Mouse (Mus musculus) heart, adult 2 months (tissue): ENCODE results near the gene Insm1.

ENCODE experiments used
- CTCF ChIP-seq: fragments of 200-600 bp; IDR thresholded peaks from 2 replicates; pipeline ENCODE4 v1.8.1; 2022; ENCODE audit warnings: antibody characterized with exemption, mild to moderate bottlenecking, moderate library complexity
- EP300 ChIP-seq: fragments of 200-500 bp; IDR thresholded peaks from 2 replicates; pipeline ENCODE4 v1.6.1; 2011; ENCODE audit warnings: low read depth, low read length, control low read depth; ENCODE audit not compliant: insufficient read depth
- POLR2A ChIP-seq: fragments of 200-500 bp; IDR thresholded peaks from 2 replicates; pipeline ENCODE4 v1.6.1; 2011; ENCODE audit warnings: mild to moderate bottlenecking, low read depth, low read length, control low read depth; ENCODE audit not compliant: insufficient read depth

GRCm38 (mm10) chr2:146222279-146223175 is 806 bp downstream of the Insm1 start:
- TF ChIP-seq CTCF (no peak), EP300 (no peak), POLR2A (no peak)
